Comparison of ENCODE assay signal across 16 mouse cellular contexts in genomic region chr3:83620435-83620834, GRCm38 (mm10).
"Had no signal": no experiment of that assay in that cellular context is flagged by ENCODE, and none has a peak within 500 bp of the region (broad histone marks: within the 10 kb centered on the region; RNA-seq: fewer than 3 reads in every experiment).

No protein-coding gene starts in this region.

- H3K4me2 ChIP-seq: limb, embryonic 12.5 days; liver, embryonic 13.5 days; lung, embryonic 15.5 days; midbrain, embryonic 12.5 days had no signal

- H3K9me3 ChIP-seq: limb, embryonic 12.5 days; liver, embryonic 13.5 days; lung, embryonic 15.5 days; megakaryocyte, embryonic 14.5 days; midbrain, embryonic 12.5 days had no signal

- H3K4me3 ChIP-seq: layer of hippocampus, adult 2 months; left cerebral cortex, adult 2 months; limb, embryonic 12.5 days; liver, embryonic 13.5 days; lung, embryonic 15.5 days; megakaryocyte, embryonic 14.5 days; midbrain, embryonic 12.5 days had no signal

- ATAC-seq: liver, postnatal 0 days had no signal

- H3K4me1 ChIP-seq: liver, embryonic 13.5 days; lung, embryonic 15.5 days; megakaryocyte, embryonic 14.5 days; midbrain, embryonic 12.5 days had no signal

- H3K9ac ChIP-seq: limb, embryonic 12.5 days; liver, embryonic 13.5 days; liver, postnatal 0 days; lung, embryonic 15.5 days; midbrain, embryonic 12.5 days had no signal

- H3K27me3 ChIP-seq: limb, embryonic 12.5 days; liver, embryonic 13.5 days; lung, embryonic 15.5 days; megakaryocyte, embryonic 14.5 days; midbrain, embryonic 12.5 days had no signal

- DNase-seq: kidney, adult 18-20 months; kidney, postnatal 10 days; kidney, postnatal 4 days; liver; liver, embryonic 13.5 days; liver, postnatal 0 days; lung, postnatal 14 days; thymus, postnatal 4 days had no signal

- H3K36me3 ChIP-seq: limb, embryonic 12.5 days; liver, embryonic 13.5 days; lung, embryonic 15.5 days; midbrain, embryonic 12.5 days had no signal

- H3K27ac ChIP-seq: layer of hippocampus, adult 2 months; left cerebral cortex, adult 2 months; limb, embryonic 12.5 days; liver, embryonic 13.5 days; lung, embryonic 15.5 days; macrophage; midbrain, embryonic 12.5 days; stomach, postnatal 0 days had no signal
